Mouse (Mus musculus): Measurements from ENCODE around the gene Hoxd8.

Hoxd8 gene

DNA sequence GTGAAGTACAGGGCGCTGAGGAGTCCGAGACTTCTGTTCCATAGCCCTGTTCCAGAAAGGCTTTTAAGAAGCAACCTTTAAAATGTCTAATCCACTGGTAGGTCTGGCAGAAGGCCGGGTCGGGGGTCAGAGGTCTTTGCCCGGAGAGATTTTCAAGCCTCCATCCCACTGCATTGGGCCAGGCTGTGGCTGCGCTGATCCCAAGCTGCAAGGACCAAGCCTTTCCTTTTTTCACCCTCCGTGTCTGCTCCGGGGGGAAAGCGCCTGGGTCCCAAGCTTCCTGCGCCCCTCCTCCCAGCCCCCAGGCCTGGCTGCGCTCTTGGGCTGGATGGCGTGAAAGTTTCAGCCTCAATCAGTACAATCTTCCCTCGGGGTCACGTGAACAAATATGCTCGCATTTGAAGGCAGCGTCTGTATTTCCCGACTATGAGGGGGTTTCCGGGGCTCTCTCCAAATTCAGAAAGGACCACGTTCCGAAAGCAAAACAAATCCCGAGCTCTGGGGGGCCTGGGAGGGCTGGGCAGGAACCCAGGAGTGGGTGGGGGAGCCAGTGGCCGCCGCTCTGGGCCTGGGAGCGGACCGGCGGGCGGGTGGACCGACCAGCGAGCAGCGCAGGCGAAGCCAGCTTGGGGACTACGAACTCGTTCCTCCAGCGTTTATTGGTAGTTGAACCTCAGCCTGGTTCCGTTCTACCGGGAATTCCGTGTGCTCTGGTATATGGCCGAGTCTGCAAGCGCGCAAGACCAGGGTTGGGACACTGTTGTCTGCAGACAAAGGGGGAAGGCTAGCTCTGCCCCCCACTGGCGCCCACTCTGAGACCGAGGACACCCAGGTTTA, 31.7 kb downstream of the Hoxd8 start:
- DNase-seq: no peak

DNA sequence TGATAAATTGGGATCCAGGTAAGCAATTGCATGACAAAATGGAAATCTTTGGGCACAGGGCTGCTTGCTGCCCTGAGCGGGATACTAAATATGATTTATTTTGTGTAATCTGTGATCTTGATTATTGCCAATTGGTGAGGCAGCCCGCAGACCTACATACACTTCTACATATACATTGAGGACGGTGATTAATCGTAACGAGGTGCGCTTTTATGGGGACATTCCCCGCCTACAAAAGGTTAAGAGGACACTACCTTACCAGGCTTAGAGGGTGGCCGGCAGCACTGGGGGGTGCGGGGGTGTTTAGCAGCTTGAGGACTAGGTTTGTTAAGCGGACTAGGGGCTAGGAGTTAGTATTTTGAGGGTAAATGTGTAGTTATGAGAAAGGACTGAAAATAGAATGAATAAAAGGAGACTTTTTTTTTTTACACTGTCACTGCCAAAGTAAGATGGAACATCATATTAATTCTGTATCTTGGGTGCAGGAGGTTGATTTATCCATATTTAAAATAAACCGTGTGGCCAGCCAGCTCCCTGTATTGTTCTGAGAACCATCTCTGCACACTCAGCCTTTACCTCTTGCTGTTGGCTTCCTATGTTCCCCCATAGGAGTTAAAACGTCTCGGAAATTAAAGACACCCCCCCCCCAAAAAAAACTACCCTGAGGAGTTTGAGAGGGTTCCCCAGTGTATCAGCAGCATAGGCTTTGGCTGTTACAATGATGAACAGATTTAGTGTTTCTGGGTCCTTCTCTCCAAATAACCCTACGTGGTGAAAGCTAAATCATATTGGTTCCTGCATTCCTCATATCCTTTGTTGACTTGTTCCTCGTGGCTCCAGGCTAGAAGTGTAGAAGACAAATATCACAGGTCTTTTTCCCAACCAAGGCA, 32.5 kb downstream of the Hoxd8 start:
- no peak for DNase-seq

DNA sequence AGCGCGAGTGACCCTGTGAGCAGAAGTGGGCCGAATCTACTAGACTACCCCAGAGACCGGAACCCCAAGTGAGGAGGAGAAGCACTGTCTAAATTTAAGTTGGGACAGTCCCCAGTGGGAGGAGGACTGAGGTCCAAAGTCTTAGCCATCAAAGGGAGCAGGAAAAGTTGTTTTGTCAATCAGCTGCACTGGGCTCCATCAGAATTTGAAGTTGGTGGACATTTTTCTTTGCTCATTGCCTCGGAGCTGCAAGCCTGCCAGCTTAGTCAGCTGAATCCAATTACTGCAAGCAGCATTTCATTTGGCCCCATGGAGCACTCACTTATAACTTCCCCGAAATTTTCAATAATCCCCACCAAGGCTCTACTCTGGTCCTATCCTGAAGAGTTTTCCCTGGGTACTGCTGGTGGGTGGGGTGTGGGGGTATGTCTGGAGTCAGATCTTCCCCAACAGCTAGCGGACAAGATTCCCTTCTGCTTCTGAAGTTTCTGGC, 33.2 kb downstream of the Hoxd8 start:
- DNase-seq: no peak

DNA sequence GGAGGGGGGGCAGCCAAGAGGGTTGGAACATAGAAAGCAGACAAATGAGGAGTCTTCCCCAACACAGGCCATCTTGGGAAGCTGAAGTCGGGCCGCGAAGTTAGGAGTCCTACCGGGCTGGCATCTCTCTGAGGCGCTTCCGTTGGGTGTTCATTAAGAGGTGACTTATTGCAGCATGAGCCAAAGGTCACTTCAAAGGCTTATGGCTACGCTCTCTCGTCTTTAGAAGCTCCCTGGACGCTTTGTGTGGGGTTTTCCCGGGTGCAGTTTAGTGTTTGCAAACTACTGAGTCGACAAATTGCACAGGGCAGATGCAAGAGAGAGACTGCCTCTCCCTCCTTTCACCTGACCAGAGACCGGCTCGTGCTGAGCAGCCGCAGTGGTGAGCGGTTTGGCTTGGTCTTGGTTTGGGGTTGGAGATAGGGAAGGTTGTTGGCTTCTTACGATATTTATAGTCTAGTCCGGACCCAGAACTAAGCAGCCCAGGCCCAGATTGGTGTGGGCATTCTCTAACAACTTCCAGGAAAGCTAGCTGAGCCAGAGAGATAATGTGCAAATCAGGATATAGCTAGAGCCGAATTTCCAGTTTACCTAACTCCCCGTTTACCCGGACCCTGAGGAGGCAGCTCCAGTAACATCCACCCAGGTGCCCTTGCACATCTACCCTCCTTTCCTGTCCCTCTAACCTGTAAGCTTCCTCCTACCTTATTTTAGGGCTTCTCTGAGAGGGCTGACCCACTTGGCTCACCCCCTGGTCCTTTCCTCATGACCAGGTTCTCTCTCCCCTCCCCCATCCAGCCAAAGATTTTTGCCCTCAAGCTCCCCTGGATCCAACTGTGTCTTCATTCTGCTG, 34.4 kb downstream of the Hoxd8 start:
- no peak for DNase-seq

DNA sequence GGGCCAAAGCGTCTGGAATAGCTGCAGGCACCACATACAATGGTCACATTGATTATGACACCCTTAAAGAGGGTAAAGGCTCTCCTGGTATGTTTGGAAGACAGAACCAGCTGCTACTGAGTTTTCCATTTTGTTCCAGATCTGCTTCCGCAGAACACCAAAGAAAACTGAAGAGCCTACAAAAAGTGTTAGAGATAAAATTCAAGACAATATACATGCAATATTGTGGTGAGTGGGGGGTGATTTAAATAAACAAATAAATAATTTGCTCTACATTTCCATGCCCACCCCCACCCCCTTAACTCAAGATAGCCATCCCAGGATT, 35.0 kb downstream of the Hoxd8 start:
- no peak for DNase-seq

DNA sequence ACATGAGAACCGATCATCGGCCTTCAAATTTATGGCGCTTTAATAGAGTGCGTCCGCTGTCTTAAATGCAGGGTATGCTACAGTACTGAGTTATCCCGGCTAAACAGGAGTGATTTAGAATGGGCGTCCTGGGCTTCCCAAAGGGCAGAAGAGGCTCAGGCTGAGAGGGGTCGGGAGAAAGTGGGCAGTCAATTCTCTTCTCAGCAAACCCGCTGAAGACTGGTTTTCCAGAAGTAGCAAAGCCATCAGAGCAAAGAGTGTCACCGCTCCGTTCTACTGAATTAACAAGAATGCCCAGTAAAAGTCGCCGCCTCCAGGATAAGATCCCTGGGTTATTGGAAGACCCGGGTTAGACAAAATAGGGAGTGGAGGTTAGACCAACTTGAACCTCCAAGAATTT, 35.5 kb downstream of the Hoxd8 start:
- DNase-seq: no peak

DNA sequence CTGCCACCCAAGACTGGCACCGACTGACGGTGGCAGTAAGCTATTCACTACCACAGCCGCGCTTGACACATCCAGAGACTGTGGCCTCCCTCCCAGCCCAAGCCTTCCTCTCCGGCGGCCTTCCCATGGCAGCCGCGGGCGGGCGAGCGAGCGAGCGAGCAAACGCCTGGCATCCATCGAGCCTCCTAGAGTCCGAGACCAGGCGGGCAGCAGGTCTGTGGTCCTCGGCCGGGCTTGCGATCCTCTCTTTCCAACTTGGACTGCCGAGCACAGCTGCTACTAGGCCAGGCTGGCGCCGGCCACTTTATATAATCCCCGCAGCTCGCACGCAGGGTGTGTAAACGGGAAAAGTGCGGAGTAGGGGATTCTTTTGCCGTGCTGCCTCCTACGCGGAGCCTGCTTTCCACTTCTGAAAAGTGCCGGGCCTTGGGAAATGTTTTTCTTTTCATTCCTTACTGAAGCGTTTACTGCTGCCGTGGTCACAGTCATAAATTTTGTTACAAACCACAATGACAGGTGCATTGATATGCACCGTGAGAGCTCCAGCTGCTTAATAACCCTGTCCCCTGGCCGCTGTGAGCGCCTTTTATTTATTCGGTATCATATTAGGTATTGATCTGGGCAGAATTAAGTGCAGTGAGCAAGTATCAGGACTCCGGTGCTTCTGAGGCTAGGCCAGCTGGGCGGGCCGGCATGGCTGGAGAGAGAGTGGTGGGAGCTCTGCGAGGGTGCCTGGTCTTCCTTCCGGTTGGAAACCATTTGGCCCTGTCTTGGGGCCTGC, 36.1 kb downstream of the Hoxd8 start:
- DNase-seq: no peak

DNA sequence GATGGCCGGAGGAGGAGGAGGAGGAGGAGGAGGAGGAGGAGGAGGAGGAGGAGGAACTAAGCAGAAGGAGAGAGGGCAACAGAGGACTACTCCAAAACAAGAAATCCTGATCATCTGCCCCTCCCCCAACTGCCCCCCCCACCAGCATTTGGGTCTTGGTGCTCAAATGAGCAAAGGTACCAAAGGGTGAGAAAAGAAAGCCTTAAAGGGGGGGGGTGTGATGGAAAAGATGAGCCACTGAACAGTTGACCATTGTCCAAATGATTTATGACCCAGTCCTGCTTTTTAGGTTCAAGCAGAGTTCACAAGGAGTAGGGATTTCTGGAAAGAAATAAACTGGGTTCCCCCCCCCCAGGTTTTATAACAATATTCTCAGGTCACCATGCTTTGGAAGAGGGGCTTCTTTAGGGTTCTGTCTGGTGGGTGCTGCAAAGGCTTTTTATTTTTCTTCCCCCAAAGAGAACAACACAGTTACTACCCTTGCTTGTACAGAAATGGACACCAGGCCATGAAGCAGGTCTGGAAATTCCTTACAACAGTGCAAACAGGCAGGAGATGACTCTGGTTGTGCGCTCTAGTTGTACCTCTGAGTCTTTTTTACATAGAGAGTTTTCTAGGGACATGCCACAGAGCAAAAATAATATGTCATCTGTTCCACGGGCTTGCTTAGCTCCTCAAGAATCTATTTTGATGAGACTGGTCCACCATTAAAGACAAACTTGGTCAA, 37.0 kb downstream of the Hoxd8 start:
- no peak for DNase-seq

DNA sequence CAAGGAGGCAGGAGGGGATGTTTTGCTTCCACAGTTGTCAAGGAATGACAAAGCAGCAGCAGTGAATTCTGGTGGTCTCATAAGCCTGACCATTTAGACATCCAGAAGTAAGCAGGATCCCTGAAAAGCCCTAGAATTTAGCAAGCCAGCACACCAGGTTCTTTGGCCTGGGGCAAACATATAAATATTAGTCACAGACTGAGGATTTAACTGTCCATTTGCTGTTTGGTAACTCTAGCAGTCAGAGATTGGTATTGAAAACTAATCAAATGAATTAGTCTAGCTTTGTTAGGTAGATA, 37.5 kb downstream of the Hoxd8 start:
- no peak for DNase-seq

DNA sequence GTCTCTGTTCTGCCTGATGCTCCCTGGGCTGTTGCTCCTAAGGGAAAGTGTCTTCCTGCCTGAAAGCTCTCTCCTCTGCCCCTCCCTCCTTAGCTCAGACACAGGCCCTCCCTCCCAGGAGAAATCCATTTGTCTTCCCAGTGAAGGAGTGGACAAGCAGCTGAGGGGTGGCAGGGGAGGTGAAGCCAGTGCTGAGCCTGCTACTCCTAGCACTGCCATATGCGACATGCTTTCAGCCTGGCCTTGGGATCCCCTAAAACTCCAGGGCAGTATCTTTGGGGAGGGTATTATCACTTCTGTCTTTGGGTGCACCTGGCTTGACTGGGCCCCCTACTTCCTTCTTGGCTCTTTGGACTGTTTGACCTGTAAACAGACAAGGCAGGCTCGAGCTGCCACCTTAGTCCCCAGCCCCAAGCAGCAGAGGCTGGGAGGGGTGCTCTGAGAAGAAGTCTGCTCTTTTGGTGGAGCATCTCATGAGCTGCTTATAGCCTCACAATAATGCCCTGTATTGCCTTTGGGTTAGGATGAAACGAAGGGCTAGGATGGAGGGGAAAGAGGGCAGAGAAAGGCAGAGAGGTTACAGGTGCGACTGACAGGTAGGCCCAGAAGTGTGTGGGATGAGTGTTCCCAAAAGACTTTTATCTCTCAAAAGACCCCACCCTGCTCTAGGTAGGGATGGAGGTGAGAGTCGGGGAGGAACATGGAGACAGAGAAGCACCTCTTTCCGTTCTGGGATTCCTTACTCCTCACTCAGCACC, 41.3 kb downstream of the Hoxd8 start:
- no peak for DNase-seq

DNA sequence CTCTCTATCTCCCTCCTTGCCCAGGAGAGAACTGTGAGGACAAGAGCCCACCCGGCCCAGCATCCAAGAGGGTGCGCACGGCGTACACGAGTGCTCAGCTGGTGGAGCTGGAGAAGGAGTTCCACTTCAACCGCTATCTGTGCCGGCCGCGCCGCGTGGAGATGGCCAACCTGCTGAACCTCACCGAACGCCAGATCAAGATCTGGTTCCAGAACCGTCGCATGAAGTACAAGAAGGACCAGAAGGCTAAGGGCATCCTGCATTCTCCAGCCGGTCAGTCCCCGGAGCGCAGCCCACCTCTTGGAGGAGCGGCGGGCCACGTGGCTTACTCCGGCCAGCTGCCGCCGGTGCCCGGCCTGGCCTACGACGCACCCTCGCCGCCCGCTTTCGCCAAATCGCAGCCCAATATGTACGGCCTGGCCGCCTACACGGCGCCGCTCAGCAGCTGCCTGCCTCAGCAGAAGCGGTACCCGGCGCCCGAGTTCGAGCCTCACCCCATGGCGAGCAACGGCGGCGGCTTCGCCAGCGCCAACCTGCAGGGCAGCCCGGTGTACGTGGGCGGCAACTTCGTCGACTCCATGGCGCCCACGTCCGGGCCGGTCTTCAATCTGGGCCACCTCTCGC, 42.0 kb downstream of the Hoxd8 start:
- no peak for DNase-seq

DNA sequence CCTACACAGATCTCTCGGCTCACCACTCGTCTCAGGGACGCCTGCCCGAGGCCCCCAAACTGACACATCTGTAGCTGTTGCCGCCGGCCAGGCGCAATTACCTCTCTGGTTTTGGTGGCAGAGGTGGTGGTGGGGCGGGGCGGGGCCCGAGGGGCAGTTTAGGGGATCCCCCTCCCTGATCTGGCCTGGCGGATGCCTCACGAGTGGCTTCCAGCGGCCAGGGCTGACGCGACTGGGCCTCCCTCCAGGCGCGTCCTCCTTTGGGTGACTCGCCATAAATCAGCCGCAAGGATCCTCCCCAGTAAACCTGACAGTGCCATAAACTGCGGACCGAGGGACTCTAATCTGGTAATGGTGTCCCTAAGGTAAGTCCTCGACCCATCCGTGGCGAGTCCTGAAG, 42.6 kb downstream of the Hoxd8 start:
- no peak for DNase-seq

DNA sequence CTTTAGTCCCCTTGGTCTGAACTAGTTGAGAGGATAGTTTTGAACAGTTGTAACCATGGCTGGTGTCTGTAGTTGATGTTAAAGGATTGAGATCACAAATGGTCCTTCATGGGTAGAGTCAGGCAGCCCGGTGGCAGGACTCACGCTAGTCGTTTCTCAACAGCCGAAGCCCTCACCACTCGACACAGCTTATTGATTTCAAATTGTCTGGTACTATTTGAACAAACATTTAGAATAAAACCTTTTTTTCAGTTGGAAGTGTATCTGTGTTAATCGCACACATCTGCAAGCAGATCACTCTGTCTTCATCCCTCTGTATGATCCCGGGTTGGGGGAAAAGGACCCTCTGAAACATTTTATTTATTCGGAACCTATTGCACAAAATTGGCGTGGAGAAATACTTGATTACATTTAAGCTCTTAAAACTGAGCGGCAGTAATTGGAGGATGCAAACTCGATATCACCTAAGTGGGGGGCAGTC, 43.3 kb downstream of the Hoxd8 start:
- peak in 1 of 2 experiments; percentile 28 for DNase-seq

DNA sequence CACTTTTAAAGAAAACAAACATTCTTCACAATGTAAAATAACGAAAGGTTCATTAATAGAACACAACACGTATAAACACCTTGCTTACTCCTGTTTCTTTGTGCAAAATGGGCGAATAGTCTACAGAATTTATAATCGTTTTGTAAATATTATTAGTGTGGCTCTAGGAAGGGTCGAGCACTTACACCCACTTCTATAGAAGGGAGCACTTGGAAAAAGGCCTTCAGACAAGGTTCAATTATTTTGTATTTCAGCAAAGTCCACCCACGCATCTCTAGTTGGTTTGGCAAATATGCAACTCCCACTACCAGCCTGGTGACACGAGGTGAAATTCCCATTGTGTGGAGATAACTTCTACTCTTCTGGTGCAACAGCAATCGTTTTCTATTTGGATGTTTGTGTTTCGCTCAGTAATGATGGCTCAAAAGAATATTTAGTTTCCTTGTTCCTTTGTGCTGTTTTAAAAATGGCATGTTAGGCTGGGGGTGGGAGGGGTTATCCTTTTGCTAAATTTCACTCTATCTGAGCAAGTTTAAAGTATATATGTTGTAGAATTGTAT, 44.1 kb downstream of the Hoxd8 start:
- DNase-seq: peak; percentile 2 to 40

DNA sequence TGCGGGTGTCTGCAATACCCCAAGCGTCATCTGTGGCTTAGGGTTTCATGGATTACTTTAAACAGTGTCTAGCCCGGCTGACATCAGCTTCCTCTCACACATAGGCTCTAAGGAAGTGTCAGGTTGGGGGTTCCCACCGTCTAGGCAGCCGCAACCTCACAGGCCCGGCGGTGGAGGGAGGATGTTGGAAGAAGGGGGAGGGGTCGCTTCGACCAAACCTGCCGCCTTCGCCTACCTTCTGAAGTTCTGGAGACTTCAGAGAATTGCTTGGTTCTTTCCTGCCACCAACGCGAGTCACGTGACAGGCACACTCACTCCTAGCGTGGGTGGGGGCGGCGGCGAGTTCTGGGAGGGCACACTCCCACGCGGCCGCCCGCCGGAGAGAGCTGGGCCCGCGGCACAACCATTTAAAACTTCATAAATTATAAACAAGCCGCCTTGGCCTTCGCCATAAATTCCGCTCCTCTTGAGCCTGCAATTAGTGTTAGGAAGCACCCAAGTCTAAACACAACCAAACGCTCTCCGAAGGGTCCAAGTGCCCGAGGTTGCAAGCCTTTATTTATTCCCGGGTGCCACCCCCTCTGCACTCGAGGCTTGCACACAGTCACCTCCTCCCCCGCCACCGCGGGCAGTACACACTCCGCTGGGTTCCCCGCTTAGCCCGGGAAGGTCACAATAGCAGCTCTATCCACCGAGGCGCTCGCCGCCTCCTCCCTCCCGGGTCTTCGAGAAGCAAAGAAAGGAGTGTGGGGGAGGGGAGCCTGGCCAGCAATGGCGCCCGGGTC, 45.1 kb downstream of the Hoxd8 start:
- DNase-seq: peak; percentile 20 to 32

DNA sequence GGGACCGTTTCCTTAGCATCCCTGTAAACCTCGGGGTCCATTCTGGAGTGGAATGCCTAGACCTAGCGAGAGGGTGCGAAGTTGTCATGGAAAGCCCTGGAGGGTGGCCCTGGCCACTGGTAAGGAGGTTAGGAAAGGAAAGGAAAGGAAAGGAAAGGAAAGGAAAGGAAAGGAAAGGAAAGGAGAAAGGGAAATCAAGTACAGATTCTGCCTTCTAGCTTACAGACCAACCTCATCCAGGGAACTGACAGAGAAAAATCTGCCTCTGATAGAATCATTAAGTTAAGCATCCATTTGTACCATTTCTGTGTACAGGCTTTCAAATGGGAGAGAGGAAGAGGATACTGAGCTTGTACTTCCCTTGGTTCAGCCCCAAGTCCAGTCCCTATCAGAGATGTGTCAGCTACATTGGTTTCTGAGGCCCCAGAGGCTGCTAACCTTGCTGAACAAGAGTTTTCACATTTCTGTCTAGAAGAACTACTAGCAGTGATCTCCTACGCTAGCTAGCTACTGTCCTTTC, 46.4 kb downstream of the Hoxd8 start:
- DNase-seq: no peak

DNA sequence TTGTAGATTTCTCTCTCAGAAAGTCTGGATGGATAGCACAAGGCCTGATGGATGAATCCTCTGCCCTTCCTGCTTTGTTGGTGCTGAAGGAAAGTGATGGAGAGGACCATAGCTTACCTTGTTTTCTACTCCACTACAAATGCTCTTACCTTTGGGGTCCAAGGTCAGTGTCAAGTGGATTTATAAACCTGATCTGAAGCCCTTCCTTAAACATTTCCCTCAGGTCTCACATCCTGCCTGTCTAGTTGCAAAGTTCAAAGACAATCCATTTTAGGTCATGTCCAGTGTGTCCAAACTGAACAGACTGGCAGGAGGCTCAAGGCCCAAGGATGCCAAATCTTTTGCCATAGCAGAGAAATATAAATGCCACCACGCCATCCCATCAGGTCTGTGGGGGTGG, 47.4 kb downstream of the Hoxd8 start:
- DNase-seq: no peak

DNA sequence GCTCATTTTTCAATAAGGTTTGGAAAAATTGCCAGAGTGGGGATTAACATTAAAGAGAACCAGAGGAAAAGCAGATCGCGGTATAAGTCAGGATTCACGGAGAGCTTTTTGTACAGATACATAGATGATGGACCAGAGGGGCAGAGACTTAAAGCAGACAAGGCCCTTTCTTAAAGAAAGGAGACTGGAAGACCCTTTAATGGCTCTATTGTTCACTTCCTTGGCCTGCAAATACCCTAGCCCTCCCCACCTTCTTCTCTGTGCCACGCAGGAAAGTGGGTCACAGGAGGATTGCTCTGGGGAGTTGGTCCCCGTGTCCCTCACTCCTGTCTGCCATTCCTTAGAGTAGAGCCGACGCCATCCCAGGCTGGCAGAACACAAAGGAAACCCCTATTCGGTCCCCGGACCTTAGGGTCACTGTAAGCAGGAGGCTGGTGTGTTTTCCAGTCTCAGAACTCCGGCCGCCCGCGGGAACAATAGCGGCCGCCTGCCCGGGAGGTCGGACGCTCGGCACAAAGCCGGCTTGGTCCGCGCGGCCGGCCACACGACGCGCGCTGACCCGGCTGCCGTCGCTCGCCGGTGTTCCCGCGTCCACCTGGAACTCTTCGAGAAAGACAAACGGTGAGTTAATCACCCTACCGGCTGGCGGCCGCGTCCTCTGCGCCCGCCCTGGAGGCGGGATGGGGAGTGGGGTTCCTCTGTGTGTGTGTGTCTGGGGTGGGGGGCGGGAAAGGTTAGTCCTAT, 48.2 kb downstream of the Hoxd8 start:
- DNase-seq: no peak
